Mouse (Mus musculus): Measurements from ENCODE around the gene Gnptab.

- no peak for TF ChIP-seq CTCF (IDR thresholded peaks at IDR 0.05; ENCODE audit: control insufficient read depth, insufficient read depth, insufficient read length)
- TF ChIP-seq CEBPB (IDR thresholded peaks at IDR 0.05; ENCODE audit: low read depth) = no peak
- TF ChIP-seq USF1 (IDR thresholded peaks at IDR 0.05; ENCODE audit: low read depth) = no peak
- TF ChIP-seq MYOD1 (IDR thresholded peaks at IDR 0.05; ENCODE audit: control insufficient read depth, insufficient read length, low read depth) = no peak
- no peak for TF ChIP-seq MAX (IDR thresholded peaks at IDR 0.05)
- TF ChIP-seq FOSL1 (IDR thresholded peaks at IDR 0.05; ENCODE audit: insufficient read depth, low read length, poor library complexity, severe bottlenecking) = no peak
- TF ChIP-seq MYOG (IDR thresholded peaks at IDR 0.05; ENCODE audit: control insufficient read depth, extremely low read depth, insufficient read length) = no peak
Measured at GRCm38 (mm10) chr10:88330695-88331094, 48.2 kb upstream of the Gnptab start.
